Mouse (Mus musculus) cerebellum, postnatal 10 days (tissue): ENCODE measurements around the gene Alkbh1.
"Not testable (repeated sequence)": the region's sequence is repeated elsewhere in the genome, so short reads cannot be mapped to it uniquely, and the experiment has no call there.

Experiments
- DNase-seq, 2 experiments: peaks; one replicate each; pipeline ENCODE4 v3.0.0; 2021; ENCODE audit warnings: mixed read lengths in 2 of 2

Alkbh1 gene

DNA sequence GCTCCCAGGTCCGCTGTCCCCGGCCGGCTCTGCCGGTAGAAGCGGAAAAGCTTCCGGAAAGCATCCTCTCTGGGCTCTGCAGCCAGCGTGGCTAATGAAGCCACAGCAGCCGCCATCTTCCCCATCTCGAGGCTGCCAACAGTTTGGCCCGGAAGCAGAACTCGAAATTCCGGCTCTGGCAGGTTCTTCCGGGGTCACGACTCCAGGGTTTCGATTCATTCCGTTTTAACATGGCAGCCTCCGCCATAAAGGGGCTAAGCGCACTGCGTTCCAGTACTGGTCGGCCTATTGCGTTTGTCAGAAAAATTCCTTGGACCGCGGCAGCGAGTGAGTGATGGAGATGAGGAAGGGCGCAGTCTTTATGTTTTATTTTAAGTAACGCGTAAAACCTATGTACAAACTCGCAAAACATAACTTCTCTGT lies at the start of gene Alkbh1, which contains the start of gene Slirp:
Gene Alkbh1, minus strand, starts transcription at position 318 of the 423 bp plus-strand sequence.
Gene Slirp, plus strand, starts transcription at position 197 of the 423 bp plus-strand sequence.
- DNase-seq = peak; percentile 95

GRCm38 (mm10) chr12:87488683-87489082 lies 44.9 kb upstream of the Alkbh1 start:
- not testable (repeated sequence) for DNase-seq

- DNase-seq = not testable (repeated sequence)
These were observed 38.7 kb upstream of the Alkbh1 start for GRCm38 (mm10) chr12:87482482-87482881.

DNA sequence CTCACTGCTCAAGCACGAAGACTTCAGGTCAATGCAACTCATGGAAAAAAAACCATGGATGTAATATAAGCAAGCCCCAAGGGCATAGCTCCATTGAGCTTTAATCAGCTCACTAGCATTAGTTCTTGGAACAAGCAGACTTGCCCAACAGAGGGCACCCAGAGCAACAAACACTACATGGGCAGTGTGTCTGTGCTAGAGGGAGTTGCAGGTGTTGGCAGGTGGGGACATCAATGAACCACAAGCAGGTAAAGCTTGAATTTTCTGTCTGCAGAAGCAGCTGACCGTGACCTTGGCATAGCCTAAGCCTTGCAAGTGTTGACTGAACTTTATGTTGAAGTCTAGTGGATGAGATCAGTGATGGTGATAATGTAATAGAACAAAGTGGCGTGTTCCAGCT lies 30.9 kb upstream of the Alkbh1 start:
- DNase-seq = no peak

DNA sequence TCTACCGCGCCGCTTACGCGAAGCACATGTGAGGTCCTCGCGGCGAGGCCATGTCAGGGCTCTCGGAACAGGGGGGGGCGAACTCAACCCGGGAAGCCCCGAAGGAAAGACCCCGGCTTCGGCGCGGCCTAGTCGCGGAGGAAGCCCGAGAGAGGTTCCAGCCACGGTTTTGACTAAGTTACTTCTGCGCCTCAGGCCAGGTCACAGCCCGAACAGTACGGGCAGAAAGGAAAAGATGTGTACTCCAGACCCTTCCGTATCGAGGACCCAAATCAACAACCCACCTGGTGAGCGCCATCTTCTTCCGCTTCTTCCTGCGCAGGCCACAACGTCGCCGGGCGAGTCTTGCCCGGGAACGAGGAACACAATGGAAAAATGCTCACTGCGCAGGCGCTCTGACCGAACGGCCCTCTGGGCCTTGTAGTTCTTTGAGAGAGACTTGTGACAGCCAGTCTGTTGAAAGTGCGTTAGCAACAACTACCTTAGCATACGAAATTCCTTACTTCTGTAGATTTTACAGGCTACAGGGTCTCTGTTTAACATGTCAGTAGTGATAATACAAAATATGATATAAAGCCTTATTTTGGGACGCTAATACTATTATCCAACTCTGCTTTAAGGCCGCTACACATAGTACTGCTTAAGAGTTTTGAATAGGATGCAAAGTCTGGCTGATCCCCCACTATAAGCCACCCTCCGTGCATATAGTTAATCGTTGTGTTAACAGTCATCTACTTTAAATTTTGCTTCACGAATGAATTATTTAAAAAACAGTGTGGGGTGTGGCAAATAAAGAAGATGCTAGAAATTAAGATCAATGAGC lies 28.4 kb upstream of the Alkbh1 start, which contains the start of gene Snw1:
Gene Snw1, minus strand, starts transcription at position 311 of the 823 bp plus-strand sequence.
- peak; percentile 95 to 96 for DNase-seq

- DNase-seq = peak in 1 of 2 experiments; percentile 10
These were observed 27.7 kb upstream of the Alkbh1 start for GRCm38 (mm10) chr12:87471421-87471963.

DNA sequence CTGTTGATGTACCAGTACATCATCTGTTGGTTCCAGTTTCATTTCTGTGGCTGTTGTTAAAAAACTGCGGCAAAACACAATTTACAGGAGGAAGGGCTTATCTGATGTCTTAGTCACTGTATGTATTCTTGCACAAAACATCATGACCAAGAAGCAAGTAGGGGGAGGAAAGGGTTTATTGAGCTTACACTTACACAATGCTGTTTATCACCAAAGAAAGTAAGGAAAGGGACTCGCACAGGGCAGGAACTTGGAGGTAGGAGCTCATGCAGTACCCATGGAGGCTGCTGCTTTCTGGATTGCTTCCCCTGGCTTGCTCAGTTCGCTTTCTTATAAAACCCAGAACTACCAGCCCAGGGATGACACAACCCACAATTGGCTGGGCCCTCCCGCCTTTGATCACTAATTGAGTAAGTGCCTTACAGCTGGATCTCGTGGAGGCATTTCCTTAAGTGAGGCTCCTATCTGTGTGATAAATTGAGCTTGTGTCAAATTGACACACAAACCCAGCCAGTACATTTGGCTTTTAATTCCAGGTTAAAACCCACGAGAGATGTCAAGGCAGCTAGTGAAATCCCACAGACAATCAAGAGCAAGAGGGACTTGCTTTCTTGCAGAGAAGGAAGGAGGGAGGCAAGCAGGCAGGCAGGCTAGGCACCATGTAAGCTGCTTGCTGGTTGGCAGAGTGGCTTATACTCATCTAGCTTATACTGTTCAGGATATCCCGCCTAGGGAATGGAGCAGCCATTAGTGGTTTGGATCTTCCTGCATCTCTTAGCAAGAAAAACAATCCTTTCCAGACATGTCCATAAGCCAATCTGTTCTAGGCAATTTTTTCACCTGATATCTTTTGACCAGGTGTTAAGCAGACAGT lies 26.7 kb upstream of the Alkbh1 start:
- DNase-seq = no peak

DNA sequence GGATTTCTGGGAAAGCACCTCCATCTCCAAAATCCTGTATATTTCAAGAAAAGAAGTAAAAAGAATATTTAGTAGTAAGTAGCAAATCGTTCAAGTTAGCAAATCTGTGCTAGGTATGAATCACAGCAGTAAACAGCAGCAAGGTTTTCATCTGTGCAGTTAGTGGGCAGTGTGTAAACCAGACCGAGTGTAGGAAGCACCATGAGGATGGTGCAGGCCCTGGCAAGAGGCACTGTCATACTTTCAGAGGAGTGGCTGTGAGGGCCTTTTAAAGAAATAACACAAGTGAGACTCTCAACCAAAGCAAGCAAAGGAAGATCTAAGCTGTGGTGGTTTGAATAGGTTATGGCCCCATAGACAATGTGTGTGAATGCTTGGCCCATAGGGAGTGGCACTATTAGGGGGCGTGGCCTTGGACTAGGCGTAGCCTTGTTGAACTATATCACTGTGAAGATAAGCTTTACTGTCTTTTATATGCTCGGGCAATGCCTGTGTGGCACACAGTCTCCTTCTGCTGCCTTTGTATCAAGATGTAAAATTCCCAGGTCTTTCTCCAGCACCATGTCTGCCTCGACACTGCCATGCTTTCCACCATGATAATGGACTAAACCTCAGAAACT lies 21.0 kb upstream of the Alkbh1 start:
- no peak for DNase-seq

- DNase-seq = no peak
These were observed 5.6 kb upstream of the Alkbh1 start for GRCm38 (mm10) chr12:87449456-87449855.

- peak in 1 of 2 experiments; percentile 36 for DNase-seq
These were observed 394 bp upstream of the Alkbh1 start for GRCm38 (mm10) chr12:87444211-87444610.

DNA sequence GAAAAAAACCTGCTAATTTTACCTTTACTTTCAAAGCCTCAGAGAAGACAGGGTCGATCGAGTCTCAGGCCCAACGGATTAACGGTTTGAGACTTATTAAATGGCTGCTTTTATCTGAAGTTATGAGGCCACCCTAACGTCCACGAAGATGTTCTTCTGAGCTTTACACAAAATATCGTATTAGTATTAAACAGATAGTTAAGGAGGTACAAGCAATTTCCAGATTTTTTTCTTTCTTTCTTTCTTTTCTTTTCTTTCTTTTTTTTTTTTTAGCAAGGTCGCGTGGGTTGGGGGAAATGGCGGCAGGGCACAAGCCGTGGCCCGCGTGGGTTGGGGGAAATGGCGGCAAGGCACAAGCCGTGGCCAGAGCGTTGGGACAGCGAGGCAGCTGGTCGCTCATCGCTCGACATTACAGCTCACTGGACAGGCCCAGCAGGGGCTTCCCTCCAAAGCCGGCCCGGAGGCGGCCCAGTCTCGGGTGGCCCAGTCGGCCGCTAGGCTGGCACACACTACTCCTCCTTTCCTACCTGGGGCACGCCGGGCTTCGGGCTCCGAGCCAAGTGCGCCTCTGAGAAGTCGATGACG lies 610 bp downstream of the Alkbh1 start:
- no peak for DNase-seq

DNA sequence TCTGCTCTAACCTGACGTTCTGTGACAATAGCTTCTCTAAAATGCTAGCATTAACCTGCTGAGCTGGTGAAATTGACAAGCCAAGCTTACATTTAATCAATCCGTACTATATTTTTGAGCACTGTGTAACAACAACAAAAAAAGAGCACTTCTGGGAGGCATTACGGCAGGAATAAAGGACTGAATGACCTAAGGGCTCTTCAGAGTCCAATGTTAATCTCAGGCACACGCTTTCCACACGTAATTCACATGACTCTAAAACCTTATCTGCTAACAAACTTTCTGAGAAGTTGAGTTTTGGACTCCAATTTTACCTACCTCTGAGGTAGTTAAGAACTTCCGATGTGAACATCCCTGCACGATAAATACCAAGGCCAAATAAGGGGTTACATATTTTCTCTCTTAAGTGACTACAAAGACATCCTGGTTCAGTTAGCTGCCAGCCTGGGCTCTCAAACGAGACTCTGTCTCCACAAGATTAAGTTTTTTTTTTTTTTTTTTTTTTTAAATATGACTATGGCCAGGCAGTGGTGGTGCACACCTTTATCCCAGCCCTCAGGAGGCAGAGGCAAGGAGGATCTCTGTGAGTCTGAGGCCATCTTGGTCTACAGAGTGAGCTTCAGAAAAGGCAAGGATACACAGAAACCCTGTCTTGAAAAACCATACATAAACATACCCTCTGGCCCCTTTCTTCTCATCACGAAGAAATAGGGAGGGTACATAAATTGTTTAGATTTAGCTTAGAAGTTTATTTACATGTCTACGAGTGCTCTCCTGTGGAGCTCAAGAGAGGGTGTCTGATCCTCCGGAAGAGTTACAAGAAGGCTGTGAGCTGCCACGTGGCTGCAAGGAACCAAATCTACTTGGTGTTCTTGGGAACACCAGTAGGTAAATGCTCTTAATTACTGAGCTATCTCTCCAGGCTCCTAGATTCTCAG lies 1.4 kb downstream of the Alkbh1 start:
- DNase-seq = no peak

DNA sequence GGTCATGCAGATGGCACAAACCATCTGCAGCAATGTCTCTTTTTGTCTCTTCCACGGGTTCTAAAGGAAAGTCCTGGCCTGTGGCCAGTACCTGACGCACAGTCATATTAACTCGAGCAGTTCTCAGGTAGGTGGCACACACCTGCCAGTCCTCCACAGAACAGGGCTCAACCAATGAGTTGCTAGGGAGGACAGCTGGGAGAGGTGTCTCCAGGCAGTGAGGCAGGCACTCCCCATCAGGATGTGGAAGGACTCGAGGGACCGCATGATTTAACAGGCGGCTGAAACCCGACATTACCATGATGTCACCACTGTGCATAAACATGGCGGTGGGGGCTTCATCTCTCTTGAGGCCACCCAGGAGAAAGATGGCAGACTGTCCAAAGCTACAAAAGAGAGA lies 14.9 kb downstream of the Alkbh1 start:
- DNase-seq = no peak

DNA sequence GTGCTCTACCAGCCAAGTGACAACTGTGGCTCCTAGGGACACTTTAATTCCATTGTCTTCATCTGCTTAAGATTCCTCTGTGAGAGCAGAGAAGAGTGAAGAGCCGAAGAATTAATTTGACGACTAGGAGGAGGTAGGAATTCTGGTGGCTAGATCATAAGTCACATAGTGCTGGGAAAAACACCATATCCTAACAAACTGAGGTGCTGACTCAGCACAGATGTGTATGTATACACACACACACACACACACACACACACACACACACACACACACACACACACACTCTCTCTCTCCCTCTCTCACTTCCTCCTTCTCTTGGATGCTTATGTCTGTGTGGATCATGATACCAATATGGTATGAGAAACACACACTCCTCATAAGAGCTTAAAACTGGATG lies 15.5 kb downstream of the Alkbh1 start:
- DNase-seq = no peak

DNA sequence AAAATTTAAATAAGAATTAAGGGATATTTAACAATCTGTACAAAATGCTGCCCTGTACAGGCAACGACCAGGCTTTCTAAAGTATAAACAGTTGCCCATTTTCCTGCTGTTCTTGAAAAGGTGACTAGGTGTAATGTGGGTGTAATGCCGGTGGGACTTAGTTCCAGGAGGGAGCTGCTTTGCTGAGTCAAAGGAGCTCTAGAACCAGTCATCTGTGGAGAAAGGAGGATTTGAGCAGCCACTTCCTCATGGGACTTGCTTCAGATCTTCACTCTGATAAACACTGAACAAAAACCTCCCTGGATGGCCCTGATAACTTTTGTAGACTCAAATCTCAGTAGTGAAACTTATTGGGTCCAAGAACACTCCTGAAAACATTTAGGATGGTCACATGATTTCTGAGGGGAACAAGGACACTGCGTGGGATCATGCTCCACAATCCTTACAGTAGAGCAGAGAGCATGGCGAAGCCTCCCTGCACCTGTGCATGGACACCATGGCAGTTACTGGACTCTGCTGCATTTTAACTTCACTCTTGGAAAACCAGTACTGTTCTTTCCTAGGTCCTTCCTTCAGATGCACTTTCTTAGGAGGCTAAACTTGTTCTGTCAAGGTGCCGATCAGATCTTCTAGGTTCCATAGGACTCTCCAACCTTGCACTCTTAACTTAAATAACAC lies 17.3 kb downstream of the Alkbh1 start:
- DNase-seq = no peak

DNA sequence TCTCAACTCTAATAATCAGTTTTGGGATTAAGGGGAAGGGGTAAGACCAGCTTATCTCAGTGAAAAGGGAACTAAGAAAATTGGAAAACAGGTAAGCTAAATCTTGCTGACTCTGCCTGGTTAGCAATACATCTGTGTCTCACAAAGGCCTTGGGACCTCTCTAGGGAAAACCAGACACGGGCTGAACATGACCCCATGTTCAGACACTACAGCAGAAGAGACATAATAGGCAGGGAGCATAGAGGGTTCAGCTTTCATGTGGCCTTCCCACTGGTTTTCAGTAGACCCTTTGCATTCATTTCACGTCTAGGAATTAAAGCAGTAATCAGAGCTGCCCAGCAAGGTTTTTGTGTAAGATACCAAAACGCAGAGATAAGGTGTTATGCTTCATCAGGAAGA lies 19.3 kb downstream of the Alkbh1 start:
- DNase-seq = no peak

- DNase-seq = no peak
These were observed 20.1 kb downstream of the Alkbh1 start for GRCm38 (mm10) chr12:87423700-87424099.

DNA sequence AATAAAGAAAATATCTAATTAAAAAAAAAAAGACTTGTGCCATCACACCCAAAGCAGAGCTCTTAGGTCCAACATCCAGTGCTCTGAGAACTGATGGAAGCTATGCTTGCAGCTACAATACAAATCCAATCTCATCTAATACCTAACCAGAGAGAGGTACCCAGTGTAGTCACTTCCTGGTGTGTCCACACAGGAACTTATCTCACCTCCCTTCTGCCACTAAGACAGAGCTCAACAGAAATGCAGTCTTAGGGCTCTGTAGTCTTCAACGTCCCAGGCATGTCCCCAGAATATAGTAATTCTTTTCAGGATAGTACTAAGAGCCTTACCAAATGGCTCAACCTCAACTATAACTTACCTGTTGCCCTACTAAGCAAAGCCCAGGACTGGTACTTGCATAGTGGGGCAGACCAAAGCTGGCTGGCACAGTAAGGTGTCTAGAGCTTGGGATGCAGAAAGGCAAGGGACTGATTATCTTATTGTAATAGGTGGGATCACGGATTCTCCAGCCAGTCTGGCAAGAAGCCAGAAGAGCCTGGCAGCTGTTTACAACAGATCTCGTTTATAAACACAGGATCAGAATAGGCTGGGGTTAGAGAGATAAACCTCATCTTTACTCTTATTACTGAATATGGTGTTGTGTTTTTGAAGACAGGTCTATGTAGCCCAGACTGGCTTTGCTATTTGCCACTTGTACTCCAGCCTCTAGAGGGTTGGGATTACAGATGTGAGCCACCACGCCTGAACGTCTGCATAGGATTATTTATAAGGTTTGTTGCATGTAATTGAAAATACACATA lies 21.9 kb downstream of the Alkbh1 start:
- DNase-seq = peak; percentile 22 to 31

DNA sequence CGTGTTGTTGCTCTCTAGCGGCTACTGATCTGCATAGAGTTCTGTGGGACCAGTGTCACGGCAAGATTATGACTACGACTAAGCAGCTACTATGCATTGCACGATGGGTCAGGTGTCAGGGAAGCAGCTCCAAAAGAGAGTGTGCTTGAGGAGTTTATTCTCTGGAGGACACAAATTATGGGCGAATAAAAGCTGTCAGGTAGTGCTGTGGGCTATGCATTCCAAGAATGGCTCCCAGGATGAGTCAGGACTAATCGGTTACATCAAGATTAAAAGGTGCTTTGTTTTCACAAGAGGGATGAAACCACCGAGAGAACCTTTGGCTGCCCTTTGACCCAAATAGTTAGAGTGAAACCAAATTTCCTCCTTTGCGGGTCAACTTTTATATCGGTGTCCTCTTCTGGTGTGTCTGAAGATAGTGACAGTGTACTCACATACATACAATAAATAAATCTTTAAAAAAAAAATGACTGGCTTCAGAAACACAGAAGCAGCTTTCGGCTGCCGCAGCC lies 23.8 kb downstream of the Alkbh1 start:
- DNase-seq = no peak
